Mouse (Mus musculus): ENCODE data around the gene Atp10a.

GRCm38 (mm10) chr7:58786986-58787385 lies 131.0 kb downstream of the Atp10a start:
- TF ChIP-seq MAFK (IDR thresholded peaks at IDR 0.05; ENCODE audit: insufficient read depth, low read depth, low read length) (no peak), HCFC1 (IDR thresholded peaks at IDR 0.05; ENCODE audit: borderline replicate concordance, insufficient read depth, low read length) (no peak)

Measured in ES-E14 (cell line).